Mouse (Mus musculus) adrenal gland, postnatal 25 days (tissue): Measurements from ENCODE around the gene Dnajc21. TPM values are rescaled to one million over a fixed set of nuclear protein-coding genes. Genes with fewer than 3 reads are reported as not detected.

ENCODE experiments used
- DNase-seq: peaks from one replicate; pipeline ENCODE4 v3.0.0; 2021; ENCODE audit warnings: mixed read lengths
- total RNA-seq: library from RNA; stranded (reverse); gene quantifications from 2 replicates; pipeline ENCODE4 v1.2.3, GENCODE M21; 2021

Dnajc21 gene
- total RNA-seq, 1 experiment from 2014 or later = 35.7 TPM

DNA sequence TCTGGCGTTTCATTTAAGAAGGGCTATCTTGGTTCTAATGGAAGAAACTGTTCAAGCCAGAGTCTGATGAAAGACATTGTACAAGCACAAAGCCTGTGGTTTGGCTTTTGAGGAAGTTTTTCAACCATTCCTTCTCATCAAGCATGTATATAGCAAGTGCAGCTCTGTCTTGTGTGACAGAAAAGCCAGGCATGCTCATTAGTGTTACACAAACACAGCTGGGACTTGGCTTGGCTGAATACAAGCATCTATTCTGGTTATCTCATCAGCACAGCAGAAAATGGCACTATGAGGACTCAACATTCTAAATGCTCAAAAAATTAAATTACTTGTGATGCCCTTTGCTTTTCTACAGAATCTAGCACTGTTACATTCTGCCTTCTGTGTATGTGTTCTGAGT lies 33.4 kb downstream of the Dnajc21 start:
- DNase-seq = no peak

GRCm38 (mm10) chr15:10426545-10427266 lies 43.6 kb downstream of the Dnajc21 start:
- DNase-seq = no peak

DNA sequence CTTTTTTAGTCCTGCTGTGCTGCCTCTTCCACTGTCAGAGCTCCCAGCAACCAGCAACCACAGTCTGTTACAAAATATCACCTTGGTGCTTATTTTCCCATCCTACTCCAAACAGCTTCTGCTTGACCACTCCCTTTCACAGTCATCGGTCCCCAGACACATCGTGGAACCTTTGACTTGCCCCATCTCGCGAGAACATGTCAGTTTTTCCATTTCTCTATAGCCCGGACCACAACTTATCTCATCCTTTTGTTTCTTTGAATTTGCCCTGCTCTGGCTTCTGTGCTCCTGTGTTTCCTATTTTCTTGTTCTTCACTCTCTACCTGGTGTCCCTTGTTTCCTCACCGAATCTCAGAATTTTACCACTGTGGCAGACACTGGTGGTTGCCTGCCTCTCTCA lies 44.2 kb downstream of the Dnajc21 start:
- DNase-seq = no peak

DNA sequence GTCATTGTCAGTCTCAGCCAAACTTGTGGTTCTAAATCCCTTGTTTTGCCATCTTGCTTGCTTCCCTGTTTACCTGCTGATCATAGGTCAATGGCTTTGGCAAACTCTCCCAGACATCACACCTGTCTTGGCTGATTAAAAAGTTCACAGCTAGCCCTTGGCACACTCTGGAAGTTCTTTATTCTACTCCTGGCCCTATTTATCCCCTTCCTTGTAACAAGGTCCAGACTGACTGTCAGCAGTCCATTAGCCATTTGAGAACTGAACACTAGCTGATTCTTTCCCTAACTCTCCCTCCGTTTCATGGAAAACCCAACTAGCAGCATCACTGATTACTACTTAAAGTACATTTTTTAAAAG lies 48.6 kb downstream of the Dnajc21 start:
- no peak for DNase-seq

- DNase-seq = no peak
These were observed 49.1 kb downstream of the Dnajc21 start for GRCm38 (mm10) chr15:10421138-10421784.

- DNase-seq = no peak
These were observed 56.7 kb downstream of the Dnajc21 start for GRCm38 (mm10) chr15:10413656-10414055.

GRCm38 (mm10) chr15:10410881-10411280 lies 59.4 kb downstream of the Dnajc21 start:
- DNase-seq = no peak

GRCm38 (mm10) chr15:10409842-10410241 lies 60.5 kb downstream of the Dnajc21 start:
- DNase-seq = no peak

DNA sequence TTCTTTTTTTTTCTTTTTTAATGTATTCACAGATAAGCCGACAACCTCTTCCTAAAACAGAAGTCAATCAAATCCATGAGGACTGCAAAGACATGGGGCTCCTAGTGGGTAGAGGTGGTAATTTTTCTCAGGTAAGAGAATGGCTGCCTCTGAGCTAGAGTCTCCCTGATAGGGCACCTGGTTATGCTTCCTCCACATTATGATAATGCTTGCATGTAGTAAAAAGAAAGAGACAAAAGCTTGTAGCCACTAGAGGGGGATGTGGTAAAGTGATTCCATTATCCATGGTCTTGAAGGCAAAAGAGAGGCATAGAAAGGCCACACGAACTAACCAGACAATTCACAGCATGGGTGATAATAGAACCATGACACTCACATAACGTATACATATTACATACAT lies 69.9 kb downstream of the Dnajc21 start:
- no peak for DNase-seq

DNA sequence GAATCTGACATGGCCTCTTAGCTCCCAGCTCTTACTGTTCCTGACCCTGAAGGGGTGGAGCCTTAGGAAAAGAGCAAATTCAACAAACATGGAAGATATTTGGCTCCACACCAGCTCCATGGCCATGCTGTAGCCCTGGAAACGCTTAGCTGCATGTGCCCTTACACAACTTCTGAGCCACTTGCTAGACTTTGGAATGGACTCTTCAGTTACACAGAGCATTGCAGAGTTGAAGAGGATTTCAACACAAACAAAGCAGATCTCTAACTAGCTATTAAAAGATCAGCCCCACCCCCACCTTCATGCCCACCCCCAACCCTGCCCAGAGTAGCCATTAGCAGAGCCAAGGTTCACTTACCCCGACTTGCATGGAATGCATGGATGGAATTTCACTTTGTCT lies 70.5 kb downstream of the Dnajc21 start:
- no peak for DNase-seq

Other genes starting within 250 kb of the Dnajc21 start
- not detected in 2 replicates for gene Gm21973, start 145.1 kb downstream of the Dnajc21 start, total RNA-seq
- gene Agxt2, start 112.0 kb downstream of the Dnajc21 start, total RNA-seq = 1.9 and 3.9 TPM in 2 replicates
- 42.7 and 45.6 TPM in 2 replicates for gene Brix1, start 15.4 kb upstream of the Dnajc21 start, total RNA-seq
- gene Rad1, start 15.5 kb upstream of the Dnajc21 start, total RNA-seq = 14.8 and 19.7 TPM in 2 replicates
- gene Ttc23l, start 88.2 kb upstream of the Dnajc21 start, total RNA-seq = not detected in 2 replicates
- 23.6 and 25.7 TPM in 2 replicates for gene Rai14, start 244.1 kb upstream of the Dnajc21 start, total RNA-seq